Mouse (Mus musculus): Measurements from ENCODE around the gene Tusc2. TPM values are rescaled to one million over a fixed set of nuclear protein-coding genes. Genes with fewer than 3 reads are reported as not detected.

Tusc2 gene
- polyA plus RNA-seq (2012; rRNA removed), result 33.1 and 49.5 TPM in 2 replicates

DNA sequence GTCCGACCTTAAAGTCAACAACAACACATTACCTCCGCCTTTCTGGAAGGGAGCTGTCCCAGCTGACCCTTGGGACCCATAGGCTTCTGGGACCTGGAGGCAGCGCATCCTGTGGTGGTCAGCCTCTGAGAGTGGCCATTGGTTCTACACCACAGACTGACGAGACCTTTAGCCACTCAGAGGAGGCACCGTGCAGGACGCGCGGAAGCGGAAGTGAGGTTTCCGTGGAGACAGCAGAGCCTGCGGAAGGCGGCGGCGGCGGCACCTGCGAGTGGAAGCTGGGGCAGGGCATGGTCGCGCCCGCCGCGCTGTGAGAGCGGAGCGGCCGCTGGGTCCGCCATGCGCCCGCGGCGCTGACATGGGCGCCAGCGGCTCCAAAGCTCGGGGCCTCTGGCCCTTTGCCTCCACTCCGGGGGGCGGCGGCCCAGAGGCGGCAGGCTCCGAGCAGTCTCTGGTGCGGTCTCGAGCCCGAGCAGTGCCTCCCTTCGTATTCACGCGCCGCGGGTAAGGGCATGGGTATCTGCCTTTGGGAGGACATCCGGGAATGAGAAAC is at the start of gene Tusc2:
Gene Tusc2 (plus strand): TSS at position 227 of the 553 bp plus-strand sequence.

DNA sequence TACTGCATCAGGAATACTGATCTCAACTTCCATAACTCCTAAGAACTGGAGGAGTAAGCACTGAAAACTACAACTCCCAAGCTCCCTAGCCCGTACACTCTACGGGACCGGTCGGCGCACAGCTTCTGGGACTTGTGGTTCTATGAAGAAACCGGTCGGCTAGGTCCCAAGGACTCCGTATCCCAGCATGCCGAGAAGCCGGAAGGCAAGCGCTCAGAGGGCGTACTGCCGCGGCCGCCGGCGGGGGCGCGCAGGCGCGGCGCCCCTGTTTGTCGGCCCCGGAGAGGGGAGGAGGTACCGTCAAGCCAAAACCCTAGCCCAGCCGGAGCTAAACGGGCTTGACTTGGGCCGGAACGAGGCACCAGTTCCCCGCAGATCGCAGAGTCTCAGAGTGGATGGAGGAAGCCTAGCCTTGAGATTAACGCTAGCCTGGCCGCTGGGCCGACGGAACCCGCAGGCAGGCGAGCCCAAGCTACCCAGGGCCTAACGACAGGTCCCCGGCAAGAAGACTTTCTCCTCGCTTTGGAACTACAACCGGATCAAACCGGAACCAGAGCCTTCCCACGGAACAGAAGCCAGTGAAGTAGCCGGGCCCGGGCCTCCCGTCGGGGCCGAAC is 29.2 kb upstream of the Tusc2 start, which contains the start of gene Tmem115:
Gene Tmem115 (plus strand): TSS at position 155 of the 617 bp plus-strand sequence.

DNA sequence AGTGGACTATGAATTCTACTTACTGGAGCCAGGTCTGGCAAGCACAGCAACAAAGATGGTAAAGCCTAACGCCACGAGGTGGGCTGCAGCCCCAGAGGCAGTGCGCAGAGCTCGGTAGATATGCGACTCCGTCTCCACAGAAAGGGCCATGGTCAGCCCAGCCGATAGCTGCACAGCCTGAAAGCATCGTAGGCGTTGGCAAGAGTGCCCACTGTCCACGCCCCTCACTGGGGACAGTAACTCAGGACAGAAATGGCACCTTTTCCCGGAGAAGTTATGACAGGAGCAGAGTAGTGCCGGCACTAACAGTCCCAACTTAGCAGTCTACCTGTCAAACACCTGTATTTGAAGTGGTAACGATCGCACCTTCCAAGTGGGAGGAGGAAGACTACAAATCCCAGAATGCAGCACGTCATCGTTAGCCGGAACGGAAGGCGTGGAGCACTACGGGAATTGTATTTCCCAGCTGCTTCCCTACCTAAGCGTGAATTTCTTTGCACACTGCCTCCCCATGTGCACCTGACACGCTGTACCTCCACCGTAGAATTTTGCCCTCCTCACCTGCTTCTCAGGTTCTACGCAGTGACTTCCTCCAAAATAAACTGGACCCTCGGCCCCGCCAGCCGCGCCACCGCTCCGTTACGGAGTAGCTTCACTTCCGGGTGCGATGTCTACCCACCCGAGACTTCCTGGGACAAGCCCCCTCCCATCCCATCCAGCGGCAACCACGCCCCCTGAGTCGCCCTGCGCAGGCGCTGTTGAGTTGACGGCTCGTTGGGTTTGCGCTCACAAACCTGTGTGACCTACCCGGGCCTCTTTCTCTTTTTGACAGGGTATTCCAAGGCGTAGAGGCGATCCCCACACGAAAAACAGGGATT is 21.3 kb upstream of the Tusc2 start, which contains the start of the genes Cyb561d2 and Nprl2:
Gene Cyb561d2 (minus strand): TSS at position 720 of the 878 bp plus-strand sequence.
Gene Nprl2 (plus strand): TSS at position 753 of the 878 bp plus-strand sequence.

DNA sequence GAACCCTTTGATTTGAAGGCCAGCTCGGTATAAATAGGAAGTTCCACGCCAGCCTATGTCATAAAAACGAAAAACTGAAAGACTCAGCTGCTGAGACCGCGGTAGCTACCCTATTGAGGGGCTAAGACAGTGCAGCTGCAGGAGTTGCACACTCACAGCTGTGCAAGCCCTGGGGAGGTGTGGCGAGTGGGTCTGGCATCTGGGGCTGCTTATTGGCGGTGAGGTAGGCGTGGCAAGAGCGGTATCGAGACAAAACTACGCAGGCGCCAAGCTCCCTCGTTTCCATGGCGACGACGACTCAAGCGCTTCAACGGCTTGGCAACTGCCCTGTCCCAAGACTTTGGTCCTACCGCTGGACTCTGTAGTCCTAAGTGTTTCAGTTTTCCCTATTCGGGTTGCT is 16.0 kb upstream of the Tusc2 start, which contains the start of gene Zmynd10:
Gene Zmynd10 (plus strand): TSS at position 273 of the 400 bp plus-strand sequence.

DNA sequence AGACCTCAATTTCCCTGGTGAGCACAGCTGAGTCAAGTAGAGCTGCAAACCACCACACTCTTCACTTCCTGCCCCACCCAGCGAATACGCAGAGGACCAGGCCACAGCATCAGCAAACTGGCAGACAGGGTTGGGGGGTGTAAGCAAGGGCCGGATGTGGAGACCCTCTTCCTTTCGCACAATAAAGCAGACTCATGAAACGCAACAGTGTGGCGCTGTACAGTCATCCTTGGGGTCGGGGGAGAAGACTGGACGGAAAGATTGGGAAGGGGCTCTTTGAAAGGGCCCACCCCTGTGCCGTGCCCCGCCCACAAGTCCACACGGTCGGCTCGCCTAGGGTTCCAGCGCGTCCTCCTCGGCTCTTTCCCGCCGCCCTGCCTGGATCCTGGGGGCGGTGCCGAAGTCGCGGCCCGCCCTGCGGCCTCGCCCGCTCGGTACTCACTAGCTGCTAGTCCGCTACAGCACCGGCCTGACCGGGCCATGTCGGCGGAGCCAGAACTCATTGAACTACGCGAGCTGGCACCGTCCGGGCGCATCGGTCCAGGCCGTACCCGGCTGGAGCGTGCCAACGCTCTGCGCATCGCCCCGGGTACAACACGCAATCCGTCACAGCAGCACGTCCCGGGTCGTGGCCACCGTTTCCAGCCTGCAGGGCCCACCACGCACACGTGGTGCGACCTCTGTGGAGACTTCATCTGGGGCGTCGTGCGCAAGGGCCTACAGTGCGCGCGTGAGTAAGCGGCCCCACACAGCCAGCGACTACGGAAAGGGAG is 11.8 kb upstream of the Tusc2 start, which contains the start of gene Rassf1:
Gene Rassf1 (plus strand): TSS at position 439 of the 773 bp plus-strand sequence.

DNA sequence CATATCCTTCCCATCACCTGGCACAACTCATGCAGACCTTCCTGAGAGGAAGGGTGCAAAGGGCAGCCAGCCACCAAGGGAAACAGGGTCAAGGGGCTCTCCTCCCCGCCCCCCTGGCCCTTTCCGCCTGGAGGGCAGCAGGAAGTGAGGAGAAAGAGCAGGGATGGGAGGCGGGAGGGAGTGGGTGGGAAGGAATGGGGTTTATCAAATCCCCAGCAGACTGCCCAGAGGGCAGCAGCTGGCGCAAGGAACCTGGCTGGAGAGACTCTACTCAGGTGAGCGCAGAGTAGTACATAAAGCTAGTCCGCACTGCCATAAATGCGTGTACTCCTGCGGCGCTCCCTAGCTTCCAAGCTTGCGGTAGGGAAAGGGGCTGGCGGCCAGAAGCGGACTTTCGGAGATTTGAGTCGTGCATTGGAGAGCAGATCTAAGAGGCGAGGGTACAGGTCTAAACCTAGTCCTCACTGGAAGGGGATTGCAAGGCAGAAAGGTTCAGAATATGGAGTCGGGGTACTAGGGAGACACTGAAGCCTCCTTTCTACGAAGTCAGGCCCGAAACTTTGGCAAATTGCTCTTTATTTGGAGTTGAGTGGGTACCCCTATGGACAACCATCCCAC is 4.8 kb downstream of the Tusc2 start, which contains the start of gene Hyal2:
Gene Hyal2 (plus strand): TSS at position 244 of the 618 bp plus-strand sequence.

DNA sequence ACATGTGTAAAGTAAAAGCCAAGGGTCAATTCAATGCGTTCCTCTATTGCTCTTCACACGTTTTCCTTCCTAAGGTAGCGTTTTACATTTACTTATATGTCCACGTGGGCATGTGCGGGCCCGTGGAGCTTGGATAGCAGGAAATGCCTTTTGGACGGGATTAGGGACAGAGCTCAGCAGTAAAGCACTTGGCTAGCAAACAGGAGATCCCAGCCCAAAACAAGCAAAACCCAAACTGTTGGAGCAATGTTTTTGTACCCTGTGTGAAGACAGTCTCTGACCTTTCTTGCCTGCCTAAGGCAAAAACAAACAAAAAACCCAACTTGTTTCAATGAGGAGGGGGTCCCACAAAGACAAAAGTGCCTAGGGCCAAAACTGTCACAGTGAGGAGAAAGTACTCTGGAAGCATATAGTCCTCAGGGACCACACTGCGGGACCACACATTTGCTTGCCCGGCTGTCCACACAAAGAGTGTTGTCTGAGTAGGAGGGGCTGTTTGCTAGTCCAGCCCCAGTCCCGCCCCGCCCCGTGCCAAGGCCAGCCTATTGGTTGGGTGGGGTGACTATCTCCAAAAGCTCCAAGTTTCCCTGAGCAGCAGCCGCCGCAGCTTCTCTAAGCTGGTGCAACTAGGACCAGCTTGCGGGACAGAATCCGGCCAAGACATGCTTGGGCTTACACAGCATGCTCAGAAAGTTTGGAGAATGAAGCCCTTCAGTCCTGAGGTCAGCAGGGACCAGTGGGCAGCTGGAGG is 13.5 kb downstream of the Tusc2 start, which contains the start of gene Hyal1:
Gene Hyal1 (plus strand): TSS at position 571 of the 751 bp plus-strand sequence.

DNA sequence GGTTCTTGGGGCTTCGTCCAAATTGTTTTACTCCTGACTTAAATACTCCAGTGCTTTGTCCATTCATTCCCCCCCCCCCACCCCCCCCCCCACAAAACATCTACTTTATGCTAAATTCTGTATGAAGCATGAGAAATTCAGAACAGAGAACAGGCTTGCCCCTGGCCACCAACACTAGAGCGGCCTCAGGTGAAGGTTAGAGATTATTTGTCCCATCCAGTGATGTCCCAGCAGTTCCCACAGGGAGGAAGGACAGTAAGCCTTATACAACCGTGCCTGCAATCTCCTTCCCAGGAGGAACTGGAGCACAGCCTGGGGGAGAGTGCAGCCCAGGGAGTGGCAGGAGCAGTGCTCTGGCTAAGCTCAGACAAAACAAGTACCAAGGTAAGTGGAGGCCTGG is 15.5 kb downstream of the Tusc2 start, which contains the start of gene Naa80:
Gene Naa80 (plus strand): TSS at position 301 of the 400 bp plus-strand sequence.

DNA sequence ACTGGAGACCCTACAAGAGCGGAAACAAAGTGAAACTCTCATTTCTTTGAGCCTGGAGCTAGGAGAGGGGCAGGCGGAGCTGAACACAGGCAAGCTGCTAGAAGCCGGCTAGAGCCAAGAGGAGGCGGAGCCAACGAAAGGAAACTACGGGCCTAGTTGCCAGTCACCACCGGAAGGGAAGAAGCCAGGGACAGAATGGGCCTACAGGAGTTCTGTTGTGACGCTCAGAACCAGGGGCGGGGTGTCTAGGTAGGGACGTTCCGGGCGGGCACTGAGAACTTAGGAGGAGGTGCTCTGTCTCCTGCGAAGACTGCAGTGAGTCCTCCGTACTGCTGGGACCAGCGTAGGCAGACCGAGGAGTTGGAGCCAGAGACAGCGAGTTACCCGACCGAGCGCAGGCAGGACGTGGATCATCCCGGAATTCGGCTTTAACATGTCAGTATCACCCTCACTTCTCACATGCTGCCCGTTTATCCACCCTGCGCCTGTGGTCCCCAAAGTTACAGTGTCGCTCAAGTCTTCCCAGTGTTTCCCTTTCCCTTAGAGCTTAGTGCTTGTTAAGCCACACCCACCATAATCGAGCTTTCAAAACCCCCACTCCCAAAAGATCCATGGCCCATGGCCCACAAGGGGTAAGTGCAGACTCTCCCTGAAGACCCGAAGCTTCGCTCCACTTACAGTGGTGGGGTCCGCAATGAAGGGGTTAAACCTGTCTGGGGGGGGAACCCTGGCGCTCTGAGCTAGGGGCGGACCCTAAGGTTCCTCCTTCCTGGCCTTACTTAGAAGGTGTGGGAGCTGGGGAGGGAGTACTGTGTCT is 17.7 kb downstream of the Tusc2 start, which contains the start of gene Hyal3:
Gene Hyal3 (plus strand): TSS at position 318 of the 817 bp plus-strand sequence.

DNA sequence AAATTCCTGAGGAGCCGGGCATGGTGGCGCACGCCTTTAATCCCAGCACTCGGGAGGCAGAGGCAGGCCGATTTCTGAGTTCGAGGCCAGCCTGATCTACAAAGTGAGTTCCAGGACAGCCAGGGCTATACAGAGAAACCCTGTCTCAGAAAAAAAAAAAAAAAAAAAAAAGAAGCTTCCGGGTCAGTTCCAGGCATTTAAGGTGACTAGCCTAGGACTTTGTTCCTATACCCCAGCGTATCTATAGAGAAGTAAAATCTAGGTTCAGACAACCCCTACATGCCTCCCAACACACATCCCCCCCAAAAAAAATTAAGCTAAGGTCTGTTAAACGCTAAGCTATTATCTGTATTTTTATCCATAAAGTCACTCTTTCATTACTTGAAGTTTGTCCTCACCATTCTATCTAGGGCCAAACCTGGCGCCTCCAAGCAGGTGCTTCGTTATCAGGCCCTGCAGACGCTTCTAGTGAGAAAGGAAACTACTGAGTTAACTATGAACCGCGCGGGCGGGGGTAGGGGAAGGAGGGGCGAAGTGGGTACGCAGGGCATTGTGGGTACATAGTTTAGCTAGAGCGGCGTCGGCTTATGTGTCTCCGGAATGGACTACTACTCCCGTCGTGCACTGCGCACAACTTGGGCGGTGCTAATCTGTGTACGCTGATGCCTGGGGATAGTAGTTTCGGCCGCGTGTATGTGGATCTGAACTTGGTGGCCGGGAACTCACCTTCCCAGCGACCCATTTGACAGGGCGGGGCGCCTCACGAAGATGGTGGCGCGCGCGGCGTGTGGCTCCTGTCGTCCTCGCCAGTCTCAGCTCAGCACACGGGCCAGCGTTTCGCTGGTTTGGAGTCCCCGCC is 24.1 kb downstream of the Tusc2 start, which contains the start of gene Ifrd2:
Gene Ifrd2 (plus strand): TSS at position 669 of the 859 bp plus-strand sequence.

DNA sequence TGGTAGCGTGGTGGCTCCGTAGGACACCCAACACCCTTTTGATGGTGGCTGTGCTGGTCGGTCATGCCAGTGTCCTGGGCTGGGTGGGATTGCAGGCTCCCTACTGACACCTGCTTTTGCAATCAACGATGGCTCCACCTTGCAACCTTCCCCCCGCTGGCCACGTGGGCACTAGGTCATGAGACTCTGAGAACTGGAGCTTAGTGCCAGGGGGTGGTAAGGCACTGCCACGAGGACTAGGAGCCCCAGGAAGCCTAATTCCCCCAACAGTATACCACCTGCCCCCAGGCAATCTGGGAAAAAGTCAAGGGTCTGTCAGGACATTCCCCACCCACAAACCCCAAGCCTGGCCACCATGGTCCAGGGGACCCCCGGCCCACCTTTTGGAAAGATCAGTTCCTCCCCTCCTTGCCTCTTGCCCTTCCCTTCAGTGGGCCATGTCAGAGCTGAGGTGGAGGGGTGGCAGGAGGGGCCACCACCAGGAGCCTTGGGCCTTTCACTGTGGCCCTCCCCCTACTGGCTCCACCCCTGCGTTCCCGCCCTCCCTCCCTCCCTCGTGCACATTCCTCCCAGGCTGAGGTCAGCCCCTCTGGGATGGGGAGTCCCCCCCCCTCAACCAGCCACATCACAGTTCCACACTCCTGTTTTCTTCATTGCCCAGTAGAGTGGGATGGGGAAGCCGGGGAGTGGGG is 45.8 kb downstream of the Tusc2 start, which contains the start of gene Sema3b:
Gene Sema3b (minus strand): TSS at position 489 of the 692 bp plus-strand sequence.

Other genes starting within 250 kb of the Tusc2 start
- 12.3 and 12.5 TPM in 2 replicates for gene Hemk1, start 224.9 kb upstream of the Tusc2 start, polyA plus RNA-seq (2012; rRNA removed)
- 0.38 and 0.41 TPM in 2 replicates for gene 6430571L13Rik, start 222.7 kb upstream of the Tusc2 start, polyA plus RNA-seq (2012; rRNA removed)
- gene Cacna2d2, start 163.6 kb upstream of the Tusc2 start, polyA plus RNA-seq (2012; rRNA removed), result 3.3 and 4.3 TPM in 2 replicates
- 32.7 and 37.1 TPM in 2 replicates for gene Tmem115, start 29.3 kb upstream of the Tusc2 start, polyA plus RNA-seq (2012; rRNA removed)
- gene Cyb561d2, start 21.1 kb upstream of the Tusc2 start, polyA plus RNA-seq (2012; rRNA removed), result 25.6 and 37.6 TPM in 2 replicates
- 14.9 and 16.0 TPM in 2 replicates for gene Nprl2, start 21.0 kb upstream of the Tusc2 start, polyA plus RNA-seq (2012; rRNA removed)
- gene Zmynd10, start 16.0 kb upstream of the Tusc2 start, polyA plus RNA-seq (2012; rRNA removed), result 1.4 and 1.6 TPM in 2 replicates
- gene Rassf1, start 11.7 kb upstream of the Tusc2 start, polyA plus RNA-seq (2012; rRNA removed), result 6.2 and 7.0 TPM in 2 replicates
- gene Hyal2, start 4.7 kb downstream of the Tusc2 start, polyA plus RNA-seq (2012; rRNA removed), result 32.6 and 36.0 TPM in 2 replicates
- gene Hyal1, start 13.7 kb downstream of the Tusc2 start, polyA plus RNA-seq (2012; rRNA removed), result 3.7 and 3.8 TPM in 2 replicates
- gene Naa80, start 15.6 kb downstream of the Tusc2 start, polyA plus RNA-seq (2012; rRNA removed), result 47.1 and 49.7 TPM in 2 replicates
- gene Hyal3, start 17.6 kb downstream of the Tusc2 start, polyA plus RNA-seq (2012; rRNA removed), result 0.41 and 0.94 TPM in 2 replicates
- gene Ifrd2, start 24.4 kb downstream of the Tusc2 start, polyA plus RNA-seq (2012; rRNA removed), result 36.5 and 38.2 TPM in 2 replicates
- 22.4 and 24.1 TPM in 2 replicates for gene Sema3b, start 46.0 kb downstream of the Tusc2 start, polyA plus RNA-seq (2012; rRNA removed)
- 139 and 164 TPM in 2 replicates for gene Gnai2, start 72.1 kb downstream of the Tusc2 start, polyA plus RNA-seq (2012; rRNA removed)
- 7.5 and 9.4 TPM in 2 replicates for gene Slc38a3, start 106.3 kb downstream of the Tusc2 start, polyA plus RNA-seq (2012; rRNA removed)
- gene Gnat1, start 116.5 kb downstream of the Tusc2 start, polyA plus RNA-seq (2012; rRNA removed), result 0.08 and 0.12 TPM in 2 replicates
- 78.9 and 92.8 TPM in 2 replicates for gene Sema3f, start 147.2 kb downstream of the Tusc2 start, polyA plus RNA-seq (2012; rRNA removed)
- 18.1 and 30.1 TPM in 2 replicates for gene Rbm5, start 207.7 kb downstream of the Tusc2 start, polyA plus RNA-seq (2012; rRNA removed)

All from stomach, adult 2 months (tissue).